Mouse (Mus musculus): ENCODE results near the gene Ppil2. TPM values are rescaled to one million over a fixed set of nuclear protein-coding genes. Genes with fewer than 3 reads are reported as not detected.

Ppil2 gene
- polyA plus RNA-seq, 1 experiment from 2014 or later, result 126 TPM

DNA sequence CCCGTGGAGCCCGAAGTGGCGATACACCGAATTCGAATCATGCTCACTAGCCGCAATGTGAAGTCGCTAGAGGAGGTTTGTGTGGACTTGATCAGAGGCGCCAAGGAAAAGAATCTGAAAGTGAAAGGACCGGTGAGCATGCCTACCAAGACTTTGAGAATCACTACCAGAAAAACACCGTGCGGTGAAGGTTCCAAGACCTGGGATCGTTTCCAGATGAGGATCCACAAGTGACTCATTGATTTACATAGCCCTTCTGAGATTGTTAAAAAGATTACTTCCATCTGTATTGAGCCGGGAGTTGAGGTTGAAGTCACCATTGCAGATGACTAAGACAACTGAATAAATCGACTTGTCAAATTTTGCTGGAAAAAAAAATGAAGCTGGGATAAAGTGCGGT lies 26.3 kb upstream of the Ppil2 start:
- ATAC-seq (replicated peaks; ENCODE audit: low FRiP score, low TSS enrichment, low read depth) (no peak), DNase-seq (ENCODE audit: low spot score) (no peak)
- Histone ChIP-seq H3K4me1 (replicated peaks; ENCODE audit: control insufficient read depth, insufficient read depth, low read length) (peaks cover 5% of the 10 kb centered on the region; the same call in 1 of the 2 replicates), H3K36me3 (ENCODE audit: control insufficient read depth, insufficient read depth, low read length) (no peaks in the 10 kb centered on the region), H3K9ac (ENCODE audit: low read length) (no peak overlapping the region), H3K27ac (ENCODE audit: low read depth) (no peak overlapping the region), H3K4me2 (ENCODE audit: low read length) (no peak overlapping the region), H3K9me3 (ENCODE audit: control insufficient read depth, low read length) (no peaks in the 10 kb centered on the region), H3K27me3 (replicated peaks; ENCODE audit: control insufficient read depth, insufficient read depth, low read length) (no peaks in the 10 kb centered on the region), H3K4me3 (ENCODE audit: low read depth, low read length) (no peak overlapping the region)
- WGBS, result 84% methylated on average over 15 of the region's 15 CpGs

DNA sequence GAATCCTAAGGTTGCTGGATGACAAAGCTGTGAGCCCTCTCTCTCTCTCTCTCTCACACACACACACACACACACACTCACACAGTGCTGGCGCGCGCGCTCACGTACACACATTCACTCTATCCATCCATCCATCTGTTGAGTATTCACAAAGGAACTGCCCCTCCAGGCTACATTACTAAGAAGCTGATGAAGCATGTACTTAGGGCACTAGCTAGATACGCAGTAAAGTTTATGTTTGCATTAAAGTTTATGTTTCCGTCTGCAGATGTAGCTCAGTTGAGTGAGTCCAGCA lies 21.8 kb upstream of the Ppil2 start:
- DNase-seq (ENCODE audit: low spot score), result peak; percentile 56
- H3K9me3 ChIP-seq (ENCODE audit: control insufficient read depth, low read length), result no peaks in the 10 kb centered on the region
- ATAC-seq (replicated peaks; ENCODE audit: low FRiP score, low TSS enrichment, low read depth), result no peak
- 20% methylated on average over 7 of the region's 7 CpGs for WGBS
- H3K4me2 ChIP-seq (ENCODE audit: low read length), result peak overlapping the region; percentile 96
- peak overlapping the region; percentile 62; the same call in 1 of the 2 replicates for H3K27ac ChIP-seq (ENCODE audit: low read depth)
- H3K9ac ChIP-seq (ENCODE audit: low read length), result peak overlapping the region; percentile 57
- 0 out of 2 replicates have a peak, but pooled peaks cover 6% of the 10 kb centered on the region for H3K36me3 ChIP-seq (ENCODE audit: control insufficient read depth, insufficient read depth, low read length)
- peak overlapping the region; percentile 78 for H3K4me3 ChIP-seq (ENCODE audit: low read depth, low read length)
- H3K4me1 ChIP-seq (replicated peaks; ENCODE audit: control insufficient read depth, insufficient read depth, low read length), result peaks cover 12% of the 10 kb centered on the region
- no peaks in the 10 kb centered on the region for H3K27me3 ChIP-seq (replicated peaks; ENCODE audit: control insufficient read depth, insufficient read depth, low read length)

GRCm38 (mm10) chr16:17132089-17132905 lies 21.2 kb upstream of the Ppil2 start, which contains the start of gene Sdf2l1:
Gene Sdf2l1 (minus strand): TSS chr16:17132383.
- WGBS, result under 1% methylated on average over 47 of the region's 47 CpGs
- Histone ChIP-seq H3K9ac (ENCODE audit: low read length) (peak within 1 kb of the TSS; percentile 72), H3K27me3 (replicated peaks; ENCODE audit: control insufficient read depth, insufficient read depth, low read length) (no peaks in the 10 kb centered on the region), H3K27ac (ENCODE audit: low read depth) (peak within 1 kb of the TSS; percentile 62), H3K9me3 (ENCODE audit: control insufficient read depth, low read length) (no peaks in the 10 kb centered on the region), H3K4me2 (ENCODE audit: low read length) (peak within 1 kb of the TSS; percentile 96), H3K4me3 (ENCODE audit: low read depth, low read length) (peak within 1 kb of the TSS; percentile 78), H3K36me3 (ENCODE audit: control insufficient read depth, insufficient read depth, low read length) (0 out of 2 replicates have a peak, but pooled peaks cover 6% of the 10 kb centered on the region), H3K4me1 (replicated peaks; ENCODE audit: control insufficient read depth, insufficient read depth, low read length) (peaks cover 12% of the 10 kb centered on the region)
- DNase-seq (ENCODE audit: low spot score) (peak; percentile 98), ATAC-seq (replicated peaks; ENCODE audit: low FRiP score, low TSS enrichment, low read depth) (peak; percentile 99)

DNA sequence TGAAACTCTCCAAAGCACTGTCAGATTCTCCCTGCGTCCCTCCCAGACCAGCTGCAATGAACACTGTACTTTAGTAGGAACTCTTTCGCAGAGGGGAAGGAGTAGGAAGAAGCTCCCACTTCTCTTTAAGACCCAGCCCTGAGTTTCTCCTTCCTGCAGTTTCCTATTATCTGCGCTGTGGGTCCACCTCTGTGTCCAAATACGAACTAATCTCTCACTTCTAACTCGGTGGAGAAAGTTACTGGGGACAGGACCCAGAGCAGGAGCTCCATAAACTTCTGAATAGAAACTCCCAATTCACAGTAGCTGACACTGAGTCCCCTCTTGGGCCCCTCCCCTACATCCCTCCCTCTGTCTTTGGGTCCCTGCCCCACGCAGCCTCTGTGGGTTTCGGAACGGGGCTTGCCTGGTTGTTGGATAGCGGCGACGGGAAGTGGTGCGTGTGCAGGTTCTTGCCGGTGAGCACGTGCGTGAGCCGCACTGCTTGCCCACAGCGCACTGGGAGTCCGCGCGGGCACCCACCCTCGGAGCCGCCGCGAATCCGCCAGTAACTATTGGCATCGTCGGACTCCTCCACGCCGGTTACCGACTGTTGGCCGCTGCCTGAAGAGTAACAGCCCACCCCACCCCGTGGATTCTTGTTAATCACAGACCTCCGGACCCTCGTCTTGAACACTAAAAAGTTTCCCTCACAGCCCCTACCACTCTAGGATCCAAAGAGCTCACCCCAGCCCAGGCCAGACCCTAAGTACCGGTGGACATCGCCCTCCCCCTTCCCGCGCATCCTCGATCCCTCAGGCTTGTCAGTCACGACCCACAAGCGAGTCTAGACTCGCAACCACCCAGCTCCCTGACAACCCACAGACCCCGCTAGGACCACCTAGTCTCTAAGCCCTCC lies 20.4 kb upstream of the Ppil2 start:
- Histone ChIP-seq H3K9ac (ENCODE audit: low read length) (peak overlapping the region; percentile 72), H3K4me1 (replicated peaks; ENCODE audit: control insufficient read depth, insufficient read depth, low read length) (peaks cover 12% of the 10 kb centered on the region), H3K4me2 (ENCODE audit: low read length) (peak overlapping the region; percentile 96), H3K4me3 (ENCODE audit: low read depth, low read length) (peak overlapping the region; percentile 78), H3K27ac (ENCODE audit: low read depth) (peak overlapping the region; percentile 57), H3K27me3 (replicated peaks; ENCODE audit: control insufficient read depth, insufficient read depth, low read length) (no peaks in the 10 kb centered on the region), H3K9me3 (ENCODE audit: control insufficient read depth, low read length) (no peaks in the 10 kb centered on the region), H3K36me3 (ENCODE audit: control insufficient read depth, insufficient read depth, low read length) (0 out of 2 replicates have a peak, but pooled peaks cover 6% of the 10 kb centered on the region)
- DNase-seq (ENCODE audit: low spot score) (no peak), ATAC-seq (replicated peaks; ENCODE audit: low FRiP score, low TSS enrichment, low read depth) (no peak)
- 3% methylated on average over 43 of the region's 43 CpGs for WGBS

DNA sequence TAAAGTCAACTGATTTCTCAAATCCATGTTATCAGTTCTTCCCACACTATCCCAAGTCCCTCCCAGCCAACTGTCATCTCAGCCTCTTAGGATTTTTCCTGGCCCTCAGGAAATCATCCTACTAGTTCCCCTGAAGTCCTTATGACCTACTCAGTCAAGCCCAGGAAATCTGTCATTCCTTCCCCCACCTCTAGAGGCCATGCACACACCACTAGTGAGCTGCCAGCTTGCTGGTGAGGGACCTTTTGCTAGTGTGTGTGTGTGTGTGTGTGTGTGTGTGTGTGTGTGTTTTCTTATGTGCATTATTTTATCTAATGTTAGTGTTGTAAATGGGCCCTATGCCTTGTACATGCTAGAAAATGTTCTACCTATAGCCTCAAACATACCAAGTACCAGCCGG lies 16.2 kb upstream of the Ppil2 start:
- Histone ChIP-seq H3K4me1 (replicated peaks; ENCODE audit: control insufficient read depth, insufficient read depth, low read length) (peaks cover 19% of the 10 kb centered on the region), H3K4me3 (ENCODE audit: low read depth, low read length) (no peak overlapping the region), H3K4me2 (ENCODE audit: low read length) (no peak overlapping the region), H3K27me3 (replicated peaks; ENCODE audit: control insufficient read depth, insufficient read depth, low read length) (no peaks in the 10 kb centered on the region), H3K27ac (ENCODE audit: low read depth) (no peak overlapping the region), H3K36me3 (ENCODE audit: control insufficient read depth, insufficient read depth, low read length) (peaks cover 10% of the 10 kb centered on the region), H3K9me3 (ENCODE audit: control insufficient read depth, low read length) (no peaks in the 10 kb centered on the region), H3K9ac (ENCODE audit: low read length) (no peak overlapping the region)
- DNase-seq (ENCODE audit: low spot score), result no peak
- WGBS, result 97% methylated on average over 1 of the region's 1 CpGs
- no peak for ATAC-seq (replicated peaks; ENCODE audit: low FRiP score, low TSS enrichment, low read depth)

DNA sequence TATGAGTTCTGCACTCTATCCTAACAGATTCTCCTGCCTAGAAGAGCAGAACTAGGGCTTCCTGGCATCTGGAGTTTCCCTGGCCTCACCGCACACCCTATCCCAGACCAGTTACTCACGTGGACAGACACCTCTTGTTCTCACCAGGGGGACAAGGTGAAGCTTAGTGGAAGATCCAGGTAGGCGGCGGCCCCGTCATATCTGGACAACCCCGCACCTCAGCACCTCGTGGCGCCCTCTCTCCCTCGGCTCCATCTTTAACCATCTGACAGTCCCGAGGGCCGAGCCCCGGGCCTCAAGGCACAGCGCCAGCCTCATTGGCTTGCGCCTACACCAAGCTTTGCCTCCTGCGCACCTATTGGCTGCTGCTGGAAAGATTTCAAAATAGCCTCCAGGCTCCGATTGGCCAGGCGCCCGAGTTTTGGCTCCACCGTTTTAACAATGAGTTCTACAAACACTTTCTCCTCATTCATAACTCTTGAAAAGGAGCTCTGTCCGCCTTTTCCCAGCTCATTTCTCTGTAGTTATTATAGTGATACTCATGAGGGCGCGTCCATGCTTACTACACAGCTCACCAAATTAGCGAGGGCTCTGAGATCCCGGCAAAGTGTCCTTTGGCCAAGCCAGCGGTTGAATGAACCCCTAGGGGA lies 13.9 kb upstream of the Ppil2 start, which contains the start of gene 2610318N02Rik:
TSS of gene 2610318N02Rik (minus strand) at position 297 of the 650 bp plus-strand sequence.
- DNase-seq (ENCODE audit: low spot score) (peak; percentile 91), ATAC-seq (replicated peaks; ENCODE audit: low FRiP score, low TSS enrichment, low read depth) (peak; percentile 94)
- peak within 1 kb of the TSS; percentile 79 for H3K4me2 ChIP-seq (ENCODE audit: low read length)
- no peaks in the 10 kb centered on the region for H3K27me3 ChIP-seq (replicated peaks; ENCODE audit: control insufficient read depth, insufficient read depth, low read length)
- H3K4me3 ChIP-seq (ENCODE audit: low read depth, low read length), result peak within 1 kb of the TSS; percentile 64
- peaks cover 18% of the 10 kb centered on the region for H3K36me3 ChIP-seq (ENCODE audit: control insufficient read depth, insufficient read depth, low read length)
- peak within 1 kb of the TSS; percentile 45 for H3K9ac ChIP-seq (ENCODE audit: low read length)
- under 1% methylated on average over 25 of the region's 25 CpGs for WGBS
- peaks cover 13% of the 10 kb centered on the region for H3K4me1 ChIP-seq (replicated peaks; ENCODE audit: control insufficient read depth, insufficient read depth, low read length)
- no peaks in the 10 kb centered on the region for H3K9me3 ChIP-seq (ENCODE audit: control insufficient read depth, low read length)
- peak within 1 kb of the TSS; percentile 69 for H3K27ac ChIP-seq (ENCODE audit: low read depth)

- H3K4me1 ChIP-seq (replicated peaks; ENCODE audit: control insufficient read depth, insufficient read depth, low read length), result peaks cover 13% of the 10 kb centered on the region
- no peaks in the 10 kb centered on the region for H3K27me3 ChIP-seq (replicated peaks; ENCODE audit: control insufficient read depth, insufficient read depth, low read length)
- H3K4me3 ChIP-seq (ENCODE audit: low read depth, low read length), result peak overlapping the region; percentile 64
- DNase-seq (ENCODE audit: low spot score) (no peak), ATAC-seq (replicated peaks; ENCODE audit: low FRiP score, low TSS enrichment, low read depth) (peak; percentile 38)
- peak overlapping the region; percentile 45 for H3K9ac ChIP-seq (ENCODE audit: low read length)
- 1% methylated on average over 22 of the region's 22 CpGs for WGBS
- H3K27ac ChIP-seq (ENCODE audit: low read depth), result peak overlapping the region; percentile 69
- H3K4me2 ChIP-seq (ENCODE audit: low read length), result peak overlapping the region; percentile 79
- H3K36me3 ChIP-seq (ENCODE audit: control insufficient read depth, insufficient read depth, low read length), result peaks cover 25% of the 10 kb centered on the region
- H3K9me3 ChIP-seq (ENCODE audit: control insufficient read depth, low read length), result no peaks in the 10 kb centered on the region
Measured at GRCm38 (mm10) chr16:17124119-17124870, 13.2 kb upstream of the Ppil2 start.
